Mouse (Mus musculus) E14TG2a.4 (cell line): ENCODE measurements at regions not wholly inside any gene's neighbourhood (a gene's known extent, or its start where the extent isn't known, plus 50 kb on each side); places are given as distances from the start of the nearest gene placed in this dataset.

ENCODE experiments used
- CTCF ChIP-seq: conservative IDR thresholded peaks from 2 replicates; pipeline ENCODE4 v1.5.1; 2014; ENCODE audit warnings: low read length
- NANOG ChIP-seq: IDR thresholded peaks from 2 replicates; pipeline ENCODE4 v1.6.1; 2014; ENCODE audit warnings: borderline replicate concordance, low read length, mixed read lengths
- POU5F1 ChIP-seq: IDR thresholded peaks from 2 replicates; pipeline ENCODE4 v1.6.1; 2014; ENCODE audit warnings: low read length, borderline replicate concordance

- TF ChIP-seq CTCF = no peak
- no peak for TF ChIP-seq POU5F1
- TF ChIP-seq NANOG = no peak
Observed at GRCm38 (mm10) chr15:62349981-62350380, 1427.2 kb upstream of the A1bg start.
